Mouse (Mus musculus): ENCODE data around the gene Engase. TPM values are rescaled to one million over a fixed set of nuclear protein-coding genes. Genes with fewer than 3 reads are reported as not detected.

Engase gene
- total RNA-seq, 1 experiment: 10.8 TPM

GRCm38 (mm10) chr11:118517924-118518323 lies 41.3 kb downstream of the Engase start:
- in situ Hi-C loops (cut with MboI; ENCODE audit: low sequenced_read_pairs in 2 of 2, unreplicated experiment in 2 of 2): no loop called here
- Histone ChIP-seq H3K4me3 (ENCODE audit: insufficient read depth in 1 of 2, low read depth in 1 of 2, low read length in 2 of 2, poor library complexity in 1 of 2, severe bottlenecking in 1 of 2) (no peak overlapping the region), H3K4me1 (ENCODE audit: control insufficient read depth in 2 of 2, insufficient read depth in 2 of 2, low read length in 2 of 2, poor library complexity in 1 of 2) (peaks cover 1 to 9% of the 10 kb centered on the region in 2 experiments; a peak in 1 of 4 replicates), H3K9me3 (ENCODE audit: control insufficient read depth, insufficient read depth, low read depth, low read length) (no peaks in the 10 kb centered on the region), H3K27ac (ENCODE audit: insufficient read depth, low read depth, low read length, poor library complexity, severe bottlenecking) (no peak overlapping the region), H3K9ac (ENCODE audit: insufficient read depth, low read depth, low read length, poor library complexity, severe bottlenecking) (no peak overlapping the region), H3K36me3 (ENCODE audit: control insufficient read depth, insufficient read depth, low read length, poor library complexity, severe bottlenecking) (no peaks in the 10 kb centered on the region)
- no peak for DNase-seq (ENCODE audit: low read depth, low spot score)
- TF ChIP-seq HCFC1 (IDR thresholded peaks at IDR 0.05; ENCODE audit: borderline replicate concordance, insufficient read depth, low read length): no peak
- no peak for TF ChIP-seq MAFK (IDR thresholded peaks at IDR 0.05; ENCODE audit: insufficient read depth, low read depth, low read length)
- no peak for TF ChIP-seq ZNF384 (IDR thresholded peaks at IDR 0.05; ENCODE audit: low read depth, low read length)

- DNase-seq (ENCODE audit: low read depth, low spot score): no peak
- no peaks in the 10 kb centered on the region for H3K36me3 ChIP-seq (ENCODE audit: control insufficient read depth, insufficient read depth, low read length, poor library complexity, severe bottlenecking)
- no peaks in the 10 kb centered on the region for H3K9me3 ChIP-seq (ENCODE audit: control insufficient read depth, insufficient read depth, low read depth, low read length)
- peaks cover 1 to 9% of the 10 kb centered on the region in 2 experiments; a peak in 1 of 4 replicates for H3K4me1 ChIP-seq (ENCODE audit: control insufficient read depth in 2 of 2, insufficient read depth in 2 of 2, low read length in 2 of 2, poor library complexity in 1 of 2)
- H3K4me3 ChIP-seq (ENCODE audit: insufficient read depth in 1 of 2, low read depth in 1 of 2, low read length in 2 of 2, poor library complexity in 1 of 2, severe bottlenecking in 1 of 2): no peak overlapping the region
- no peak overlapping the region for H3K27ac ChIP-seq (ENCODE audit: insufficient read depth, low read depth, low read length, poor library complexity, severe bottlenecking)
- TF ChIP-seq HCFC1 (IDR thresholded peaks at IDR 0.05; ENCODE audit: borderline replicate concordance, insufficient read depth, low read length) (no peak), CHD2 (IDR thresholded peaks at IDR 0.05; ENCODE audit: low read depth, low read length) (no peak), ZNF384 (IDR thresholded peaks at IDR 0.05; ENCODE audit: low read depth, low read length) (no peak), ZC3H11A (IDR thresholded peaks at IDR 0.05; ENCODE audit: borderline replicate concordance, low read depth, low read length) (no peak), MAFK (IDR thresholded peaks at IDR 0.05; ENCODE audit: insufficient read depth, low read depth, low read length) (no peak)
- H3K9ac ChIP-seq (ENCODE audit: insufficient read depth, low read depth, low read length, poor library complexity, severe bottlenecking): no peak overlapping the region
- in situ Hi-C loops (cut with MboI; ENCODE audit: low sequenced_read_pairs in 2 of 2, unreplicated experiment in 2 of 2): no loop called here
Observed at GRCm38 (mm10) chr11:118518743-118519142, 42.1 kb downstream of the Engase start.

GRCm38 (mm10) chr11:118520251-118520650 lies 43.6 kb downstream of the Engase start:
- Histone ChIP-seq H3K4me1 (ENCODE audit: control insufficient read depth in 2 of 2, insufficient read depth in 2 of 2, low read length in 2 of 2, poor library complexity in 1 of 2) (peaks cover 1 to 6% of the 10 kb centered on the region in 2 experiments; a peak in 1 of 4 replicates), H3K4me3 (ENCODE audit: insufficient read depth in 1 of 2, low read depth in 1 of 2, low read length in 2 of 2, poor library complexity in 1 of 2, severe bottlenecking in 1 of 2) (no peak overlapping the region), H3K36me3 (ENCODE audit: control insufficient read depth, insufficient read depth, low read length, poor library complexity, severe bottlenecking) (no peaks in the 10 kb centered on the region), H3K9ac (ENCODE audit: insufficient read depth, low read depth, low read length, poor library complexity, severe bottlenecking) (no peak overlapping the region), H3K27ac (ENCODE audit: insufficient read depth, low read depth, low read length, poor library complexity, severe bottlenecking) (no peak overlapping the region), H3K9me3 (ENCODE audit: control insufficient read depth, insufficient read depth, low read depth, low read length) (no peaks in the 10 kb centered on the region)
- in situ Hi-C loops (cut with MboI; ENCODE audit: low sequenced_read_pairs in 2 of 2, unreplicated experiment in 2 of 2): no loop called here
- no peak for TF ChIP-seq MAFK (IDR thresholded peaks at IDR 0.05; ENCODE audit: insufficient read depth, low read depth, low read length)
- no peak for TF ChIP-seq CHD2 (IDR thresholded peaks at IDR 0.05; ENCODE audit: low read depth, low read length)
- TF ChIP-seq ZNF384 (IDR thresholded peaks at IDR 0.05; ENCODE audit: low read depth, low read length): no peak
- TF ChIP-seq ZC3H11A (IDR thresholded peaks at IDR 0.05; ENCODE audit: borderline replicate concordance, low read depth, low read length): no peak
- TF ChIP-seq HCFC1 (IDR thresholded peaks at IDR 0.05; ENCODE audit: borderline replicate concordance, insufficient read depth, low read length): no peak
- DNase-seq (ENCODE audit: low read depth, low spot score): no peak

GRCm38 (mm10) chr11:118520932-118521331 lies 44.3 kb downstream of the Engase start:
- H3K27ac ChIP-seq (ENCODE audit: insufficient read depth, low read depth, low read length, poor library complexity, severe bottlenecking): no peak overlapping the region

More at GRCm38 (mm10) chr11:118520932-118521331, 44.3 kb downstream of the Engase start:
- no peak overlapping the region for H3K4me3 ChIP-seq (ENCODE audit: insufficient read depth in 1 of 2, low read depth in 1 of 2, low read length in 2 of 2, poor library complexity in 1 of 2, severe bottlenecking in 1 of 2)
- H3K36me3 ChIP-seq (ENCODE audit: control insufficient read depth, insufficient read depth, low read length, poor library complexity, severe bottlenecking): no peaks in the 10 kb centered on the region
- no peaks in the 10 kb centered on the region for H3K9me3 ChIP-seq (ENCODE audit: control insufficient read depth, insufficient read depth, low read depth, low read length)
- in situ Hi-C loops (cut with MboI; ENCODE audit: low sequenced_read_pairs in 2 of 2, unreplicated experiment in 2 of 2): no loop called here
- peaks cover 1 to 6% of the 10 kb centered on the region in 2 experiments; a peak in 1 of 4 replicates for H3K4me1 ChIP-seq (ENCODE audit: control insufficient read depth in 2 of 2, insufficient read depth in 2 of 2, low read length in 2 of 2, poor library complexity in 1 of 2)
- no peak overlapping the region for H3K9ac ChIP-seq (ENCODE audit: insufficient read depth, low read depth, low read length, poor library complexity, severe bottlenecking)
- TF ChIP-seq ZNF384 (IDR thresholded peaks at IDR 0.05; ENCODE audit: low read depth, low read length) (no peak), HCFC1 (IDR thresholded peaks at IDR 0.05; ENCODE audit: borderline replicate concordance, insufficient read depth, low read length) (no peak), MAFK (IDR thresholded peaks at IDR 0.05; ENCODE audit: insufficient read depth, low read depth, low read length) (no peak), ZC3H11A (IDR thresholded peaks at IDR 0.05; ENCODE audit: borderline replicate concordance, low read depth, low read length) (no peak), CHD2 (IDR thresholded peaks at IDR 0.05; ENCODE audit: low read depth, low read length) (no peak)
- no peak for DNase-seq (ENCODE audit: low read depth, low spot score)

All from ES-E14 (cell line).